Mouse (Mus musculus): ENCODE measurements around the gene Mepe. TPM values are rescaled to one million over a fixed set of nuclear protein-coding genes. Genes with fewer than 3 reads are reported as not detected.

Mepe gene
- polyA plus RNA-seq, 1 experiment from 2014 or later, result not detected

DNA sequence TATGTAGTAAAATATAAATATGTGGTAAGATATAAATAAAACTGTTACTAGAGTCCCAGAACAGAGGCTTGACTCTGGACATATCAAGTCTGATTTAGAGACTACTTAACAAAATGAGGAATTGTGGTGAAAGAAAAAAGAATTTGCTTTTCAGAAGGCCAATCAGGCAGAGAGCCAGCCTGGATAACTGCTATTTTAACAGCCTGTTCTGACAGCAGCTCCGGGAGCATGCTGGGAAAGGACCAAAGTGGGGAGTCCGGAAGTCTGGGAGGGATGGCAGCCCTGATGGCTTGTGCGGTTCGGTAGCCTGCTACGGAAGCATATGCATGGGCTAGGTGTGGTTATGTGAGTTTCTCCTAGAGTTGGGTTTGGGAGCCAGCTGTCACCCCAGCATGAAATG, 45.5 kb downstream of the Mepe start:
- Histone ChIP-seq H3K4me2 (no peak overlapping the region), H3K4me1 (ENCODE audit: control insufficient read depth, insufficient read depth, low read length) (no peaks in the 10 kb centered on the region), H3K9ac (ENCODE audit: low read length) (no peak overlapping the region), H3K4me3 (ENCODE audit: low read depth, low read length) (no peak overlapping the region), H3K27ac (ENCODE audit: low read depth, low read length) (no peak overlapping the region), H3K9me3 (ENCODE audit: control insufficient read depth, low read length) (no peaks in the 10 kb centered on the region), H3K36me3 (ENCODE audit: control insufficient read depth, insufficient read depth, low read length) (no peaks in the 10 kb centered on the region), H3K27me3 (ENCODE audit: control insufficient read depth, insufficient read depth, low read length) (no peaks in the 10 kb centered on the region)
- no peak for DNase-seq (ENCODE audit: low spot score, missing footprints)
- no peak for ATAC-seq (ENCODE audit: low FRiP score)
- WGBS, result 92% methylated on average over 5 of the region's 5 CpGs

GRCm38 (mm10) chr5:104371284-104371683, 46.2 kb downstream of the Mepe start:
- H3K9me3 ChIP-seq (ENCODE audit: control insufficient read depth, low read length), result no peaks in the 10 kb centered on the region
- H3K9ac ChIP-seq (ENCODE audit: low read length), result no peak overlapping the region
- WGBS, result 89% methylated on average over 4 of the region's 4 CpGs
- no peak for ATAC-seq (ENCODE audit: low FRiP score)
- H3K36me3 ChIP-seq (ENCODE audit: control insufficient read depth, insufficient read depth, low read length), result no peaks in the 10 kb centered on the region
- H3K4me1 ChIP-seq (ENCODE audit: control insufficient read depth, insufficient read depth, low read length), result no peaks in the 10 kb centered on the region
- H3K27me3 ChIP-seq (ENCODE audit: control insufficient read depth, insufficient read depth, low read length), result no peaks in the 10 kb centered on the region
- no peak overlapping the region for H3K4me2 ChIP-seq
- H3K4me3 ChIP-seq (ENCODE audit: low read depth, low read length), result no peak overlapping the region
- no peak overlapping the region for H3K27ac ChIP-seq (ENCODE audit: low read depth, low read length)
- DNase-seq (ENCODE audit: low spot score, missing footprints), result peak; percentile 37

DNA sequence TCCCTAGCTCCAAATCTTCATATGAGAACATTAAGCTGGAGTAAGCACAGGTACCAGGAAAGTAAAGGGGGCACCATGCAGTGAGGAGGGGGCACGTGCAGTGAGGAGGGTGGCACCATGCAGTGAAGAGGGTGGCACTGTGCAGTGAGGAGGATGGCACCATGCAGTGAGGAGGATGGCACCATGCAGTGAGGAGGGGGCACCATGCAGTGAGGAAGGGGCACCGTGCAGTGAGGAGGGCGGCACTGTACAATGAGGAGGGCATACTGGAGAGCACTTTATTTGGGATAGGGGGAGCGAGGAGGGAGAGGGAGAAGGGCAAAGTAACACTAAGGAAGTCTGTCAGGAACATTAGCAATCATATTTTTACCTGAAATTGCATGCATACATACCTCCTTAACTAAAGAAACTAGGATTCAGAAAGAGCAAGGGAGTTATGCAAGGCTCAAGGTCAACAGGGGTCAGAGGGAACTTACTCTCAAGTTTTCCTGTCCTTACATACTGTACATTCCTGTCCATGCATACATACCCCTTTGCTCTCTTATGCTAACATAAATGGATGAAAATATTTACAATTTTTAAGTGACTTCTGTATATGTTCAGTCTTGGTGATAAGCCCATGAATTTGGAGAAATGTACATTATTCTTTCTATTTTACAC, 48.6 kb downstream of the Mepe start:
- H3K27ac ChIP-seq (ENCODE audit: low read depth, low read length), result no peak overlapping the region
- no peaks in the 10 kb centered on the region for H3K4me1 ChIP-seq (ENCODE audit: control insufficient read depth, insufficient read depth, low read length)
- DNase-seq (ENCODE audit: low spot score, missing footprints), result no peak
- no peak for ATAC-seq (ENCODE audit: low FRiP score)
- no peak overlapping the region for H3K4me3 ChIP-seq (ENCODE audit: low read depth, low read length)
- no peaks in the 10 kb centered on the region for H3K9me3 ChIP-seq (ENCODE audit: control insufficient read depth, low read length)
- 80% methylated on average over 4 of the region's 4 CpGs for WGBS
- no peak overlapping the region for H3K9ac ChIP-seq (ENCODE audit: low read length)
- H3K36me3 ChIP-seq (ENCODE audit: control insufficient read depth, insufficient read depth, low read length), result no peaks in the 10 kb centered on the region
- H3K4me2 ChIP-seq, result no peak overlapping the region
- H3K27me3 ChIP-seq (ENCODE audit: control insufficient read depth, insufficient read depth, low read length), result no peaks in the 10 kb centered on the region

GRCm38 (mm10) chr5:104374308-104374660, 49.2 kb downstream of the Mepe start:
- peak; percentile 81 for DNase-seq (ENCODE audit: low spot score, missing footprints)

GRCm38 (mm10) chr5:104375132-104375531, 50.0 kb downstream of the Mepe start:
- H3K27me3 ChIP-seq (ENCODE audit: control insufficient read depth, insufficient read depth, low read length), result no peaks in the 10 kb centered on the region
- H3K36me3 ChIP-seq (ENCODE audit: control insufficient read depth, insufficient read depth, low read length), result no peaks in the 10 kb centered on the region
- no peak overlapping the region for H3K27ac ChIP-seq (ENCODE audit: low read depth, low read length)
- 87% methylated on average over 2 of the region's 2 CpGs for WGBS
- DNase-seq (ENCODE audit: low spot score, missing footprints) (peak; percentile 45), ATAC-seq (ENCODE audit: low FRiP score) (no peak)
- no peak overlapping the region for H3K4me3 ChIP-seq (ENCODE audit: low read depth, low read length)
- H3K9me3 ChIP-seq (ENCODE audit: control insufficient read depth, low read length), result no peaks in the 10 kb centered on the region
- H3K9ac ChIP-seq (ENCODE audit: low read length), result no peak overlapping the region
- H3K4me2 ChIP-seq, result no peak overlapping the region
- H3K4me1 ChIP-seq (ENCODE audit: control insufficient read depth, insufficient read depth, low read length), result no peaks in the 10 kb centered on the region

More at GRCm38 (mm10) chr5:104374308-104374660, 49.2 kb downstream of the Mepe start:
- Histone ChIP-seq H3K36me3 (ENCODE audit: control insufficient read depth, insufficient read depth, low read length) (no peaks in the 10 kb centered on the region), H3K4me3 (ENCODE audit: low read depth, low read length) (no peak overlapping the region), H3K27me3 (ENCODE audit: control insufficient read depth, insufficient read depth, low read length) (no peaks in the 10 kb centered on the region), H3K9me3 (ENCODE audit: control insufficient read depth, low read length) (no peaks in the 10 kb centered on the region), H3K4me2 (no peak overlapping the region), H3K27ac (ENCODE audit: low read depth, low read length) (no peak overlapping the region), H3K4me1 (ENCODE audit: control insufficient read depth, insufficient read depth, low read length) (no peaks in the 10 kb centered on the region), H3K9ac (ENCODE audit: low read length) (no peak overlapping the region)
- ATAC-seq (ENCODE audit: low FRiP score), result no peak
- WGBS, result 90% methylated on average over 6 of the region's 6 CpGs

GRCm38 (mm10) chr5:104376890-104377289, 51.8 kb downstream of the Mepe start:
- H3K36me3 ChIP-seq (ENCODE audit: control insufficient read depth, insufficient read depth, low read length), result no peaks in the 10 kb centered on the region
- no peak for ATAC-seq (ENCODE audit: low FRiP score)

GRCm38 (mm10) chr5:104380574-104380973, 55.4 kb downstream of the Mepe start:
- ATAC-seq (ENCODE audit: low FRiP score) (no peak), DNase-seq (ENCODE audit: low spot score, missing footprints) (peak; percentile 17)
- Histone ChIP-seq H3K36me3 (ENCODE audit: control insufficient read depth, insufficient read depth, low read length) (no peaks in the 10 kb centered on the region), H3K4me1 (ENCODE audit: control insufficient read depth, insufficient read depth, low read length) (no peaks in the 10 kb centered on the region), H3K4me2 (no peak overlapping the region), H3K9ac (ENCODE audit: low read length) (no peak overlapping the region), H3K27me3 (ENCODE audit: control insufficient read depth, insufficient read depth, low read length) (no peaks in the 10 kb centered on the region), H3K9me3 (ENCODE audit: control insufficient read depth, low read length) (no peaks in the 10 kb centered on the region), H3K27ac (ENCODE audit: low read depth, low read length) (no peak overlapping the region), H3K4me3 (ENCODE audit: low read depth, low read length) (no peak overlapping the region)
- 83% methylated on average over 1 of the region's 1 CpGs for WGBS

More at GRCm38 (mm10) chr5:104376890-104377289, 51.8 kb downstream of the Mepe start:
- Histone ChIP-seq H3K9me3 (ENCODE audit: control insufficient read depth, low read length) (no peaks in the 10 kb centered on the region), H3K4me3 (ENCODE audit: low read depth, low read length) (no peak overlapping the region), H3K9ac (ENCODE audit: low read length) (no peak overlapping the region), H3K4me1 (ENCODE audit: control insufficient read depth, insufficient read depth, low read length) (no peaks in the 10 kb centered on the region), H3K4me2 (no peak overlapping the region), H3K27me3 (ENCODE audit: control insufficient read depth, insufficient read depth, low read length) (no peaks in the 10 kb centered on the region), H3K27ac (ENCODE audit: low read depth, low read length) (no peak overlapping the region)
- no peak for DNase-seq (ENCODE audit: low spot score, missing footprints)
- 85% methylated on average over 1 of the region's 1 CpGs for WGBS

DNA sequence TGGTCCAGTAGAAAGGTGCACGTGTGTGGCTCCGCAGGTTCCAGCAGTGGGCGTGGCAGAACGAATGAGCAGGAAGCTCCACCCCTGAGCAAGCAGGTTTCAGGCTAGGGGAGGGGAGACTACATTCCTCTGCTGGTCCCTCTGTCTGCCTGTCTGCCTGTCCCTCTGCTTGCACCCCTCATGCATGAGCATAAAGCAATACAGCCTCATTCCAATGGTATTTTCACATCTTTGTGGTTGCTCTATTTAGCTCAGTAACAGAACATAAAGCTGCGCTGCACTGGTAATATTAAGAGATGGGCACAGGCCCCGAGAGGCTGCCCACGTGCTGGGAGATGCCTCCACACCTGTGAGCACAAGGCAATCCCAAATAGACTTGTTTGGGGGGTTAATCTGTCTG, 56.5 kb downstream of the Mepe start:
- H3K4me1 ChIP-seq (ENCODE audit: control insufficient read depth, insufficient read depth, low read length), result no peaks in the 10 kb centered on the region
- no peak overlapping the region for H3K27ac ChIP-seq (ENCODE audit: low read depth, low read length)
- no peaks in the 10 kb centered on the region for H3K36me3 ChIP-seq (ENCODE audit: control insufficient read depth, insufficient read depth, low read length)
- H3K4me3 ChIP-seq (ENCODE audit: low read depth, low read length), result no peak overlapping the region
- WGBS, result 63% methylated on average over 4 of the region's 7 CpGs
- H3K9me3 ChIP-seq (ENCODE audit: control insufficient read depth, low read length), result no peaks in the 10 kb centered on the region
- no peak overlapping the region for H3K9ac ChIP-seq (ENCODE audit: low read length)
- DNase-seq (ENCODE audit: low spot score, missing footprints), result no peak
- no peak for ATAC-seq (ENCODE audit: low FRiP score)
- no peak overlapping the region for H3K4me2 ChIP-seq
- no peaks in the 10 kb centered on the region for H3K27me3 ChIP-seq (ENCODE audit: control insufficient read depth, insufficient read depth, low read length)

- no peaks in the 10 kb centered on the region for H3K9me3 ChIP-seq (ENCODE audit: control insufficient read depth, low read length)
- H3K36me3 ChIP-seq (ENCODE audit: control insufficient read depth, insufficient read depth, low read length), result no peaks in the 10 kb centered on the region
- no peak overlapping the region for H3K27ac ChIP-seq (ENCODE audit: low read depth, low read length)
- H3K9ac ChIP-seq (ENCODE audit: low read length), result no peak overlapping the region
- no peak for ATAC-seq (ENCODE audit: low FRiP score)
- no peak overlapping the region for H3K4me3 ChIP-seq (ENCODE audit: low read depth, low read length)
- peak; percentile 67 for DNase-seq (ENCODE audit: low spot score, missing footprints)
- no peaks in the 10 kb centered on the region for H3K27me3 ChIP-seq (ENCODE audit: control insufficient read depth, insufficient read depth, low read length)
- H3K4me2 ChIP-seq, result no peak overlapping the region
- no peaks in the 10 kb centered on the region for H3K4me1 ChIP-seq (ENCODE audit: control insufficient read depth, insufficient read depth, low read length)
- WGBS, result 89% methylated on average over 7 of the region's 7 CpGs
These were observed 59.4 kb downstream of the Mepe start for GRCm38 (mm10) chr5:104384540-104384939.

Data from midbrain, embryonic 11.5 days (tissue).